Mouse (Mus musculus): ENCODE results near the gene Cldn5. TPM values are rescaled to one million over a fixed set of nuclear protein-coding genes. Genes with fewer than 3 reads are reported as not detected.

The Cldn5 gene
- not detected for polyA plus RNA-seq (2017; shearing (Covaris generic))

- no peak for ATAC-seq
Observed at GRCm38 (mm10) chr16:18776556-18777100, at the start of gene Cldn5. Cldn5 (plus strand) TSS chr16:18776847.

DNA sequence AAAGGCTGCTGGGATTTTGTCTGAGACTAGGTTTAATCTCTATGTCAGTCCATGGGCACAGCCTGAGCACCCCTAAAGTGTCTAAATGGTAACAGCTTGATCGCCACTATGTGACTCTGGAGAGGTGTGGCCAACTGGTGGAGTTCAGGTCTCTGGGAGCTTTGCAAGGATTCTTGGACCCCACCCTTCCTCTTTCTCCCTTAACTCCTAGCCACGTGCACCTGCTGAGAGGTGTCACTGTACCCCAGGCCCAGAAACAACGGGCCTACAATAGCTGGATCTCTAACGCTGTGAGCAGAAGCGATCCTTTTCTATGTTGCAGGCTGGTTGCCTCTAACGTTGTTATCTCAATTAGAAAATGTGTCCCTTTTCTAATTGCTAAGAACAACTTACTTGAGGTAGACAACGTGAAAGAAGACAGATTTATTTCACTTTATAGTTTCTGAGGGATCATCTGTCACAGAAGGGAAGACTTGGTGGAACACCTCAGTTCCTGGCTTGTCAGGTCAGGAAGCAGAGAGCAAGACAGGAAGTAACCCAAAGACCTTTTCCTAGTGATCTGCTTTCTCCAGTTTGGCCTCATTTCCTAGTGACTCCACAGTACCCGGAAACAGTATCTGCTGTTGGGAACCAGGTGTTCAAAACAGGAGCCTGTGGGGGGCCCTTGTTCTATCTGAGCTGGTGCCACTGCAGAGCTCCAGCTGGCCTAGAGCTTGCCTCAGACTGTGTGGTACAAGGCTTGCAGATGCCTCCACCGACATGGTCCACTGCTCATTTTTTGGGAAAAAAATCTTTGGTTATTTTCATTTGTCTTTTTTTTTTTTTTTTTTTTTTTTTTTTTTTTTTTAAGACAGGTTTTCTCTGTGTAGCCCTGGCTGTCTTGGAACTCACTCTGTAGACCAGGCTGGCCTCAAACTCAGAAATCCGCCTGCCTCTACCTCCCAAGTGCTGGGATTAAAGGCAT lies 48.8 kb upstream of the Cldn5 start:
- ATAC-seq = no peak

GRCm38 (mm10) chr16:18729185-18729584 lies 47.5 kb upstream of the Cldn5 start:
- ATAC-seq = no peak

DNA sequence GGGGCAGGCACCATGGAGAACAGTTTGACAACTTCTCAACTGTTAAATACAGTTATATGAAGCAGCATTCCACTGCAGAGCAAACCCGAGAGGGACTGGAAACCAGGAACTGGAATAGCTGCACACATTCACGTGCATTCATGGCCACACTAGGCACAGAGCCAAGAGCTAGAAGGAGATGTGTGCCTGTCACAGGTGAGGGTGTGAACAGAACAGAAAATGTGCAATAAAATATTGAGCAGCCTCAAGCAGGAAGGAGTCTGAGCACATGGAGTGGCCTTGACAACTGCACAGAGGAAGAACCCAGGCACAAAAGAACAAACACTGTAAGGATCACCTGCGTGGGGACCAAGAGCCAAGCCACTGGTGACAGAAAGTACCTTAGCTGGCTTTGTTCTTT lies 46.0 kb upstream of the Cldn5 start:
- ATAC-seq = no peak

DNA sequence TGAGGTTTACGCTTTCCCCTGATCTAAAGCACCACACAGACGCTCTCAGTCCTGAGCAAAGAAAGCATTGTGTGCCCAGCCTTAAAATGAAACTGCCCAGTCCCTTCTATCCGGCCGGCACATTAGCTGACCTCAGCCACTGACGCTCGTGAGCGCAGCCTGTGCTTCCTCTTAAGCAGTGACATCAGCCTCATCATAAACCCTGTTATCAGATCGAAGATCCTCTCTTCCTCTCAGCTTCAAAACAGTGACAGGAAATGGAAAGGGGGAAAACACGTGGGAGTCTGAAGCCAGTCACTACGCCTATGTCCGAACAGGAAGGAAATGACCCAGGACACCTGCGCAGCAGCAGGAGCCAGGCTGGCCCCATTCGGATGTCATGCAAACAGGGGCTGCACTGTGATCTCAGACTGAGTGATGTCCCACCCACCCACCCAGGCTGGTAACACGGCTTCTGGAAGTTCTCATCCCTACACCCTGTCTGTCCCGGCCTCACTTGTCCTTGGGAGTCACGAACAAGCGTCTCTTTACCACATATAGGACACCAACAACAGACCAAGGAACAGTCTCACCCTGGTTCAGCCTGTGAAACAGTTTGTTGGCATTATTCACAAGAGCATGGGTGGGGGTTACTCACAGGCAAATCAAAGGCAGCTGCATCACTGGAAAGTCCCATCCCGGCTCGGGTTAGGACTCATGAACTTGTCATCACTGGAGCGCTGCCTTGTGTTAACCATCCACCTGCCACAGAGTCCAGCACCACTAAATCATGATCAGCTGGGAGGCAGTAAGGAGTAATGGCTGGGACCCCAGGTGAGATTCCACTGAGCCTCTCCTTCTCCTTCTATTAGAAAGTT lies 43.3 kb upstream of the Cldn5 start:
- ATAC-seq = peak; percentile 71

- ATAC-seq = no peak
Observed at GRCm38 (mm10) chr16:18738303-18738702, 38.3 kb upstream of the Cldn5 start.

DNA sequence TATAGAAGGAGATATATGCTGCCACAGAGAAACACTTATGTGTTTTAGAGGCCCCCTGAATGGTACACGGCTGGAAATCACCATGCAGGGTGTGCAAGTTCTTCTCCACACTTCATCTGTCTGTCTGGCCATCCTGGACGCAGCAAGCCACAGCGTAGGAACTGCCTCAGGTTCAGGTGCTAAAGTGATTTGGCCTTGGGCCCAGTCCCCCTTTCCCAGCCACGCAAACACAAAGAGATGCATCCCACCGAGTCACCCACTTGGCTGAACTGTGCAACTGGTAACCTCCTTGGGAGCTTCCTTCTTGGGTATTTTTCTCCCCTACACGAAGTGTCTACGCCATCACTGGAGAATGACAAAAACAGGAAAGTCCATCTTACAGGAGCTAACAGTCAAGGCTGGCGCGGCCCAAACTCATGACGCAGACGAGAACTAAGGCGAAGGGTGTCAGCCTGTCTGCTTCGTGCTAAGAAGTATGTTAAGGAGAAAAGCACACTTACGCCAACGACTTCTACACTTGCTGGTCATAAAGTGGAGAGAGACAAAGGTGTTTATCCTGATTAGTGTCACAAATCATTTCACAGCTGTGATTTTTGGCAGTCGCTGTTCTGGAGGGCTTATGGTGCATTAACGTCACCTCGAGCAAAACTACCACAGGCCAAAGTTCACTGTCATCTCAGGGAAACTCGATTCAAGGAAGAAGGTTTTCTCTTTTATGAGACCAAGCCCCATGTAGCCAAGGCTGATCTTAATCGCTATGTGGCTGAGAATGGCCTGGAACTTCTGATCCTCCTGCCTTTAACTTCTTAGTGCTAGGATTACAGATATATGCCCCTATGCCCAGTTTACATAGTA lies 30.2 kb upstream of the Cldn5 start:
- ATAC-seq = no peak

- ATAC-seq = no peak
Observed at GRCm38 (mm10) chr16:18751101-18751500, 25.5 kb upstream of the Cldn5 start.

DNA sequence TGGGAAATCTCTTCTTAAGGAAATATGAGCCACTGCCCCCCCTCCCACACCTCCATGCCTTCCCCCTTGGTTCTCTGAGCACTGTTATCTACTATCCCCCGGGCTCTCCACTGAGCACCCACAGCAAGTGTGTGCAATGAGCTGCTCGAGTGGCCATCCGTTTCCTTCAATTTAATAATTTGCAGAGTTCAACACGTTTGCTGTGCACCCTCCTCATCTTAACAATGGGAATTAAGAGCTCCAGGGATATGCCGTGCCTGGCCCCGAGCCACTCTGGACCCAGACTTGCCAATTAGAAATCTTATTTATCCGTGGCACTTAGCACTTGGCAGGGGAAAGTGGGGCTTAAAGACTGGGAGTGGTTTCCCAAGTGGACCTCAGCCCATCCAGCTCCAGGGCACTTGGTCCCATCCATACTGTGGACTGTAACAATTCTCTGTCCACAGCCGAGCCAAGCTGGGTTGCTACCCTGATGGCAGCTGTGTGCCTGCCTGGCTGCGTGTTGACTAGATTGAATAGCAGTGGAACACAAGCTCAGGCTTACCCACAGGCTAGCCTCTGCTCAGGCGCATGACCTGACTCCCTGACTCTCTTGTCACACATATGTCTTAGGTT lies 24.7 kb upstream of the Cldn5 start:
- ATAC-seq = no peak

DNA sequence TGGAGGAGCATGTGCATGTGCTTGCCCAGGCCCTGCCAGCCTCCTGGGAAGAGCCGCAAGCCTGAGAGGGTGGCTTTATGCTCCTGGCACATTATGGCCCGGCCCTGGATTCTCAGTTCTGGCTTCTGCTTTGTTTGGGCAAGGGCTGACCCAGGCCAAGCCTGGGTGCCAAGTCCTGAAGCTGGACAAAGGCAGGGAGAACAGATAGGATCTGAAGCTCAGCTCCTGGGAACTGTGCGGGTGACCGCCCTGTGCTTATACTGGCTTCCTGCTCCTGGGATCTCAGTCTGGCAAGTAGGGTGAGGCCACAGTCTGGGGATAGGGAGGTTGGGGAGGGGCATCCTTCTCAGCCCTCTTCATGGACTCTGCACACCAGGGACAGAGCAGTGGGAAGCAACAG lies 14.9 kb upstream of the Cldn5 start:
- ATAC-seq = no peak

DNA sequence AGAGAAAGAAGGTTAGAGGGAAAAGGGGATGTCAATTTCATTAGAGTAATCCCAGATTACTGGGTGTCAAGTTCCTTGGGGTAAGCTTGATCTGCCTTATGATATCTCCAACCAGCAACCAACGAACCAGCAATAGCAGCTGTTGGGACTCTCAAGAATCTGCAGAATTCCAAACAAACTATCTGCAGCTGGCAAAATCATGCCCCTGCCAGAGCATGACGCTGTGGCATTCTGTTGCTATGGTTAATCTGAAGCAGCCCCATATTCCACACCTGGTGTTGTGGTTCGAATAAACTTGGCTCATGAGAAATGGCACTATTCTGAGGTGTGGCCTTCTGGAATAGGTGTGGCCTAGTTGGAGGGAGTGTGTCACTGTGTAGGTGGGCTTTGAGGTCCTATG lies 13.7 kb upstream of the Cldn5 start:
- no peak for ATAC-seq

GRCm38 (mm10) chr16:18766390-18766789 lies 10.3 kb upstream of the Cldn5 start:
- ATAC-seq = no peak

DNA sequence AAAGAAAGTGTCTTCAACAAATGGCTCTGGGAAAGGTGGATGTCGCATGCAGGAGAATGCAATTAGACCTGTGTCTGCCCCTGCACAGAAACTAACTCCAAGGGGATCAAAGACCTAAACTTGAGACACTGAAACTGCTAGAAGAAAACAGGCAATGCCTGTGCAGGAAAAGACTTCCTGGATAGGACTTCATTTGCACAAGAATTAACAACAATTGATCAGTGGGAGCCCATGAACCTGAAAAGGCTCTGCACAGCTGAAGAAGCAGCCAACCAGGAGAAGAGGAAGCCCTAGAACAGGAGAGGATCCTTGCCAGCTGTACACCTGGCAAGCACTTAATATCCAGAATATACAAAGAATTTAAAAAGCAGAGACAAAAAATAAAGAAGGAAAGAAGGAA lies 7.1 kb upstream of the Cldn5 start:
- no peak for ATAC-seq

DNA sequence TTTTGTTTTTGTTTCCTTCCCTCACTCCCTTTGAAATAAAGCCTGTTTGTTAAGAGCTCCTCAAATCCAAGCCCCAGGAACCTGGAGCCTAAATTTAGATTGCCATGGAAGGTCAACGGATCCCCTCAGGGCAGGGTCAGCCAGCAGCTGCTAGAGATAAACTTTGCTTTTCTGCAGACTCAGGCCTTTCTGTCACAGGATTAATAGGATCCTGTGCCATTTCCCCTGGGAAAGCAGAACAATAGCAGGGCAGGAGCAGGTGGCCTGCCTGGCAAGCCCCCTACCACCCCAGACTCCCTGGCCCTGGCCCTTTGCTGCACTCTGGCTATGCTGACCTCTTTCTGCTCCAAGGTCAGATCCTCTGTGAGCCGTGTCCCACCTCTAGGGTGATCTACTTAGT lies 2.7 kb upstream of the Cldn5 start:
- ATAC-seq = no peak

- ATAC-seq = no peak
Observed at GRCm38 (mm10) chr16:18775621-18776555, 759 bp upstream of the Cldn5 start.

DNA sequence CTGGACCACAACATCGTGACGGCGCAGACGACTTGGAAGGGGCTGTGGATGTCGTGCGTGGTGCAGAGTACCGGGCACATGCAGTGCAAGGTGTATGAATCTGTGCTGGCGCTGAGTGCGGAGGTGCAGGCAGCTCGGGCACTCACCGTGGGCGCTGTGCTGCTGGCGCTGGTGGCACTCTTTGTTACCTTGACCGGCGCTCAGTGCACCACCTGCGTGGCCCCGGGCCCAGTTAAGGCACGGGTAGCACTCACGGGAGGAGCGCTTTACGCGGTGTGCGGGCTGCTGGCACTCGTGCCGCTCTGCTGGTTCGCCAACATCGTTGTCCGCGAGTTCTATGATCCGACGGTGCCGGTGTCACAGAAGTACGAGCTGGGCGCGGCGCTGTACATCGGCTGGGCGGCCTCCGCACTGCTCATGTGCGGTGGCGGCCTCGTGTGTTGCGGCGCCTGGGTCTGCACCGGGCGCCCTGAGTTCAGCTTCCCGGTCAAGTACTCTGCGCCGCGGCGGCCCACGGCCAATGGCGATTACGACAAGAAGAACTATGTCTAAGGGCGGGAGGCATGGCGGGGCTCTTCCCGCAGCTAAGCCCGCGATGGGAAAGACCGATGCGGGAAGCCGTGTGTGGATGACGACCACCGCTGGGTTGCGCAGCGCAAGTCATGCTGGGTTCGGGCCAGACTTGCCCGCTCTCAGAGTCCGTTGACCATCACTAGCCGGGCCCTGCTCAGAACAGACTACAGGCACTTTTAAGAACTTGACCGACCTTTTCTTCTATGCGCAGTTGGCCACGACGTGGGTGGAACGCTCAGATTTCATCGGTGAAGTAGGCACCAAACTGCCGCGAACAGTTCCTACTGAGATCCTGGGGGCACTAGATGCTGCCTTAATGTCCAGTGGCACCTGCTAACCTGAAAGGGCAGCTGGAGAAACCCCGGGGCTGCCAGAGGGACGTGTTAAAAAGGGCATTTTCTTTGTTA lies 744 bp downstream of the Cldn5 start:
- ATAC-seq = no peak

GRCm38 (mm10) chr16:18778461-18778860 lies 1.8 kb downstream of the Cldn5 start:
- ATAC-seq = no peak

GRCm38 (mm10) chr16:18781810-18782209 lies 5.2 kb downstream of the Cldn5 start:
- ATAC-seq = no peak

DNA sequence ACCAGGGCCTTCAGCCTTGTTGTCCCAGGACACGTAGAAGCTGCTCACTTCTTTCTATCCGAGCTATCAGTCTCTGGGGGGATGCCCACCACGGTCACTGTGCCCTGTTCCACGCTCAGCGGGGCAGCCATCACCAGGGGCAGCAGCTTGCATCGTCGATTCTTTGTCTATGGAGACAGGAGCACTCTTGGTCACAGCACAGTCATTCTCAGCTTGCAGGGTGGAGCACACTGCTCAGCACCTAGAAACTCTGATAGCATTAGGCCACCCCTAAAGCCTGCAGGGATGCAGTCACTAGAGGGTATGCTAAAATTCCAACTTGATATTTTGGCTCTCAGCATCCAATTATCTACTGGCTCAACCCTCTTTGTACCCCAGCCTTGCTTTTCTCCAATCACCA lies 8.4 kb downstream of the Cldn5 start:
- no peak for ATAC-seq
